25 mouse cellular contexts compared by ENCODE assay signal in genomic region chr4:114584686-114585085, GRCm38 (mm10).
DNase-seq lines count a peak whose midpoint lies in the region; ATAC-seq and TF ChIP-seq lines count a peak whose summit lies in the region.
"Had no signal": no experiment of that assay in that cellular context is flagged by ENCODE, and none has a peak within 500 bp of the region (broad histone marks: within the 10 kb centered on the region; RNA-seq: fewer than 3 reads in every experiment).

No protein-coding gene starts in this region.

- no peak for DNase-seq in frontal cortex, postnatal 14 days (ENCODE audit: low spot score in 2 of 2)
- peak; percentile 16 for DNase-seq in layer of hippocampus, adult 11-12 months (ENCODE audit: low spot score)
- DNase-seq in layer of hippocampus, postnatal 14 days (ENCODE audit: low spot score in 2 of 2): no peak
- no peak for DNase-seq in lung, postnatal 0 days (ENCODE audit: low spot score)
- DNase-seq in lung, postnatal 14 days: no peak
- DNase-seq in brain, adult 2 months (ENCODE audit: low read depth, low spot score): peak; percentile 63
- DNase-seq in kidney, adult 18-20 months: no peak
- DNase-seq: adrenal gland, postnatal 25 days; cerebellum, adult 11-12 months; cerebellum, postnatal 14 days; gastrocnemius, adult 2 months; kidney, adult 11 months; right cerebral cortex, postnatal 14 days; thymus, adult 2 months had no signal

- H3K4me1 ChIP-seq in lung, postnatal 0 days (ENCODE audit: insufficient read depth, low read depth, low read length): no peaks in the 10 kb centered on the region
- H3K4me1 ChIP-seq: forebrain, embryonic 15.5 days; hindbrain, embryonic 10.5 days; stomach, embryonic 15.5 days had no signal

- H3K36me3 ChIP-seq in lung, postnatal 0 days (ENCODE audit: insufficient read depth, low read length): no peaks in the 10 kb centered on the region
- H3K36me3 ChIP-seq: embryonic facial prominence, embryonic 13.5 days; forebrain, embryonic 15.5 days; heart, embryonic 13.5 days; hindbrain, embryonic 10.5 days; midbrain, embryonic 13.5 days; stomach, embryonic 15.5 days had no signal

- H3K27me3 ChIP-seq in lung, postnatal 0 days (replicated peaks; ENCODE audit: insufficient read depth, low read length): no peaks in the 10 kb centered on the region
- H3K27me3 ChIP-seq: embryonic facial prominence, embryonic 13.5 days; forebrain, embryonic 15.5 days; midbrain, embryonic 13.5 days; stomach, embryonic 15.5 days had no signal

- WGBS in lung, postnatal 0 days: 50% methylated on average over 1 of the region's 1 CpGs

- H3K9ac ChIP-seq in lung, postnatal 0 days (replicated peaks; ENCODE audit: low read depth): no peak overlapping the region
- H3K9ac ChIP-seq: embryonic facial prominence, embryonic 13.5 days; forebrain, embryonic 15.5 days; heart, embryonic 13.5 days; midbrain, embryonic 13.5 days; stomach, embryonic 15.5 days had no signal

- no peak for TF ChIP-seq EP300 in lung, postnatal 0 days (IDR thresholded peaks at IDR 0.05)

- no peak for TF ChIP-seq CTCF in lung, postnatal 0 days (IDR thresholded peaks at IDR 0.05)

- no peaks in the 10 kb centered on the region for H3K9me3 ChIP-seq in lung, postnatal 0 days (ENCODE audit: low read length)
- H3K9me3 ChIP-seq: embryonic facial prominence, embryonic 13.5 days; forebrain, embryonic 15.5 days; heart, embryonic 13.5 days; hindbrain, embryonic 10.5 days; midbrain, embryonic 13.5 days; stomach, embryonic 15.5 days had no signal

- H3K4me3 ChIP-seq in lung, postnatal 0 days (ENCODE audit: low read depth, low read length): no peak overlapping the region
- H3K4me3 ChIP-seq: embryonic facial prominence, embryonic 13.5 days; forebrain, embryonic 15.5 days; gastrocnemius, adult 2 months; heart, embryonic 13.5 days; hindbrain, embryonic 10.5 days; layer of hippocampus, adult 2 months; midbrain, embryonic 13.5 days; stomach, embryonic 15.5 days had no signal

- no peak overlapping the region for H3K4me2 ChIP-seq in lung, postnatal 0 days (replicated peaks; ENCODE audit: low read depth, low read length)
- H3K4me2 ChIP-seq: embryonic facial prominence, embryonic 13.5 days; forebrain, embryonic 15.5 days; heart, embryonic 13.5 days; liver, embryonic 11.5 days; midbrain, embryonic 13.5 days; stomach, embryonic 15.5 days had no signal

- ATAC-seq in frontal cortex, adult (ENCODE audit: low TSS enrichment): peak; percentile 81
- ATAC-seq in lung, postnatal 0 days: peak; percentile 38; the same call in 1 of the 2 replicates
- ATAC-seq: CD4-positive, CD25-positive, alpha-beta regulatory T cell, adult 4 months; forebrain, embryonic 15.5 days; midbrain, embryonic 13.5 days had no signal

- H3K27ac ChIP-seq in lung, postnatal 0 days (ENCODE audit: low read length): no peak overlapping the region
- H3K27ac ChIP-seq: embryonic facial prominence, embryonic 13.5 days; forebrain, embryonic 15.5 days; gastrocnemius, adult 2 months; heart, embryonic 13.5 days; hindbrain, embryonic 10.5 days; kidney, postnatal 0 days; layer of hippocampus, adult 2 months; midbrain, embryonic 13.5 days; stomach, embryonic 15.5 days had no signal

Comparison
In these comparisons a context has a peak if more than half of its experiments do, and no peak if none do; other contexts are left out.
1. DNase-seq: peak in layer of hippocampus, adult 11-12 months (single experiment) and brain, adult 2 months (single experiment); none in frontal cortex, postnatal 14 days (0 of 2), layer of hippocampus, postnatal 14 days (0 of 2), lung, postnatal 0 days (single experiment), lung, postnatal 14 days (single experiment) and kidney, adult 18-20 months (single experiment).